Mouse (Mus musculus) midbrain, postnatal 0 days (tissue): ENCODE data around the gene Hist2h2aa1. TPM values are rescaled to one million over a fixed set of nuclear protein-coding genes. Genes with fewer than 3 reads are reported as not detected.
"Not testable (repeated sequence)": the region's sequence is repeated elsewhere in the genome, so short reads cannot be mapped to it uniquely, and the experiment has no call there.

Source experiments
- ATAC-seq: fragments of 200-750 bp; cut with Nextera tagmentation; 2 replicates; pipeline ENCODE4 v1.8.0; 2017; ENCODE audit warnings: moderate number of reproducible peaks, mild to moderate bottlenecking, moderate TSS enrichment, moderate library complexity; ENCODE audit not compliant: low FRiP score
- DNase-seq: peaks from one replicate; pipeline ENCODE4 v3.0.0-alpha.2; 2015; ENCODE audit warnings: low spot score
- H3K27ac ChIP-seq: fragments of 300-500 bp; sonication (generic); 2 replicates; pipeline ENCODE4 v1.5.1; 2014; ENCODE audit warnings: low read depth, mild to moderate bottlenecking, low read length, mixed read lengths
- H3K27me3 ChIP-seq: fragments of 300-500 bp; sonication (generic); 2 replicates; pipeline ENCODE4 v1.6.1; 2014; ENCODE audit warnings: low read length, control low read depth, mixed read lengths; ENCODE audit not compliant: insufficient read depth
- H3K36me3 ChIP-seq: fragments of 300-500 bp; sonication (generic); 2 replicates; pipeline ENCODE4 v1.6.1; 2014; ENCODE audit warnings: low read length, control low read depth, mixed read lengths; ENCODE audit not compliant: insufficient read depth
- H3K4me1 ChIP-seq: fragments of 300-500 bp; sonication (generic); 2 replicates; pipeline ENCODE4 v1.6.1; 2014; ENCODE audit warnings: mild to moderate bottlenecking, control low read depth, antibody characterized with exemption, low read length, mixed read lengths; ENCODE audit not compliant: insufficient read depth
- H3K4me2 ChIP-seq: fragments of 300-500 bp; sonication (generic); 2 replicates; pipeline ENCODE4 v1.6.1; 2014; ENCODE audit warnings: low read depth, mild to moderate bottlenecking, low read length, mixed read lengths; ENCODE audit not compliant: poor library complexity, severe bottlenecking
- H3K4me3 ChIP-seq: fragments of 300-500 bp; sonication (generic); 2 replicates; pipeline ENCODE4 v1.5.1; 2014; ENCODE audit warnings: low read depth, mild to moderate bottlenecking, low read length, moderate library complexity
- H3K9ac ChIP-seq: fragments of 300-500 bp; sonication (generic); replicated peaks from 2 replicates; pipeline ENCODE4 v1.6.1; 2014; ENCODE audit warnings: mild to moderate bottlenecking, low read length, moderate library complexity, mixed read lengths; ENCODE audit not compliant: poor library complexity, severe bottlenecking
- H3K9me3 ChIP-seq: fragments of 300-500 bp; sonication (generic); 2 replicates; pipeline ENCODE4 v1.6.1; 2016; ENCODE audit warnings: low read length, control low read depth
- CTCF ChIP-seq: IDR thresholded peaks from 2 replicates; pipeline ENCODE4 v1.5.1; 2016; ENCODE audit warnings: antibody characterized with exemption, mild to moderate bottlenecking
- WGBS: fragments of 180-500 bp; shearing (Covaris S2); extraction: QIAGEN DNeasy Blood & Tissue Kit; methylation state at CpG from one replicate; pipeline ENCODE4 v1.1.7; 2014; 5-methylcytosine and 5-hydroxymethylcytosine counted together
- polyA plus RNA-seq: library from polyadenylated mRNA; unstranded; fragments of >200 nt; fragmentation: Nextera tagmentation; extraction: Ambion mirVana; gene quantifications from 2 replicates; pipeline ENCODE4 v1.2.1, GENCODE M21; 2015
- total RNA-seq: library from RNA; depleted of rRNA; stranded (reverse); fragments of >200 nt; gene quantifications from 2 replicates; pipeline ENCODE4 v1.2.3, GENCODE M21; 2014

Gene Hist2h2aa1
- total and polyA plus RNA-seq, 2 experiments from 2014 or later, result 18.8 to 1,113 TPM

GRCm38 (mm10) chr3:96199731-96200130 lies 45.6 kb upstream of the Hist2h2aa1 start:
- Histone ChIP-seq H3K36me3 (no peaks in the 10 kb centered on the region), H3K4me1 (peaks cover 8% of the 10 kb centered on the region; the same call in 1 of the 2 replicates), H3K4me3 (no peak overlapping the region), H3K9ac (no peak overlapping the region), H3K27ac (no peak overlapping the region), H3K4me2 (no peak overlapping the region), H3K27me3 (no peaks in the 10 kb centered on the region), H3K9me3 (no peaks in the 10 kb centered on the region)
- ATAC-seq (no peak), DNase-seq (no peak)
- no peak for TF ChIP-seq CTCF
- WGBS, result 75% methylated on average over 2 of the region's 2 CpGs

GRCm38 (mm10) chr3:96207819-96208218 lies 37.5 kb upstream of the Hist2h2aa1 start:
- no peaks in the 10 kb centered on the region for H3K36me3 ChIP-seq
- DNase-seq, result no peak
- peak; percentile 50 for TF ChIP-seq CTCF
- no peak overlapping the region for H3K9ac ChIP-seq
- H3K4me1 ChIP-seq, result no peaks in the 10 kb centered on the region
- H3K4me3 ChIP-seq, result no peak overlapping the region
- no peak overlapping the region for H3K4me2 ChIP-seq
- no peak overlapping the region for H3K27ac ChIP-seq
- no peaks in the 10 kb centered on the region for H3K27me3 ChIP-seq
- 86% methylated on average over 3 of the region's 3 CpGs for WGBS
- no peaks in the 10 kb centered on the region for H3K9me3 ChIP-seq
- ATAC-seq, result no peak

GRCm38 (mm10) chr3:96209242-96209641 lies 36.1 kb upstream of the Hist2h2aa1 start:
- no peaks in the 10 kb centered on the region for H3K36me3 ChIP-seq
- H3K9me3 ChIP-seq, result no peaks in the 10 kb centered on the region
- no peaks in the 10 kb centered on the region for H3K4me1 ChIP-seq
- peak; percentile 47 for TF ChIP-seq CTCF
- H3K4me2 ChIP-seq, result no peak overlapping the region
- no peak overlapping the region for H3K4me3 ChIP-seq
- no peak for ATAC-seq
- WGBS, result 17% methylated on average over 15 of the region's 15 CpGs
- H3K27ac ChIP-seq, result no peak overlapping the region
- no peak overlapping the region for H3K9ac ChIP-seq
- no peak for DNase-seq
- H3K27me3 ChIP-seq, result 0 out of 2 replicates have a peak, but pooled peaks cover under 1% of the 10 kb centered on the region

DNA sequence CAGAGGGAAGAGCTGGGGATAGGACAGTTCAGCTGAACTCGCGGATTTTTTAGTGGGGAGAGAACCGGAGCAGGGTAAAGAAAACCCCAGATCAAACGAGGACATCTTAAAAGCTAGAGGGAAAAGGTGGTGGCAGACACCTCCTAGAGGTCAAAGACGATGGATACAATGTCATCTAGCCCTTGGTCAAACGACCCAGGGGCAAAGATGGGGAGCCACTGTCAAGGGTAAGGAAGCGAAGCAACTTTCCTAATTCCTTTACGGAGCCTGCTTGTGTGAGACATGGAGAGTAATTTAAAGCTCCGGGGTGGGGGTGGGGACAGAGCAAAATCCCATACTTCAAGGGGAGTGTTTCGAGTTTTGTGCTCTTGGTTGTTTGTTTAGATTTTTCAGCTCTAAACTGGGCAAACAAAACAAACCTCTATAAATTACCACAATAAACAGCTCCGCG lies 26.1 kb upstream of the Hist2h2aa1 start:
- no peaks in the 10 kb centered on the region for H3K36me3 ChIP-seq
- H3K9ac ChIP-seq, result peak overlapping the region; percentile 37
- H3K27ac ChIP-seq, result peak overlapping the region; percentile 91
- TF ChIP-seq CTCF, result peak; percentile 42
- no peaks in the 10 kb centered on the region for H3K9me3 ChIP-seq
- H3K4me1 ChIP-seq, result peaks cover 4% of the 10 kb centered on the region; the same call in 1 of the 2 replicates
- peak overlapping the region; percentile 51 for H3K4me3 ChIP-seq
- DNase-seq (peak; percentile 30), ATAC-seq (peak; percentile 32; the same call in 1 of the 2 replicates)
- H3K27me3 ChIP-seq, result 0 out of 2 replicates have a peak, but pooled peaks cover 4% of the 10 kb centered on the region
- H3K4me2 ChIP-seq, result peak overlapping the region; percentile 64
- WGBS, result 0% methylated on average over 12 of the region's 12 CpGs

DNA sequence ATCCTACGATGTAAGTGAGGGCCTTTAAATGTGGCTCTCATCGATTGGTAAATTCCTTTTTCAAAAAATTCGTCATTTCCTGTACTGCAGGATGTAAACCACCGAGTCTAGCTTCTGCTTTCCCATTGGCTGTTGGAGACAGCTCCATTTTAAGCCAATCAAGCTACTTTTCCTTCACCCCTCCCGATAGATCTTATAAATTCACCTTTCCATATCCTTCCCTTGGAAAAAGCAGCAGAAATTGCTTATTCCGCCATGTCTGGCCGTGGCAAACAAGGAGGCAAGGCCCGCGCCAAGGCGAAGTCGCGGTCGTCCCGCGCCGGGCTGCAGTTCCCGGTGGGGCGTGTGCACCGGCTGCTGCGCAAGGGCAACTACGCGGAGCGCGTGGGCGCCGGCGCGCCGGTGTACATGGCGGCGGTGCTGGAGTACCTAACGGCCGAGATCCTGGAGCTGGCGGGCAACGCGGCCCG lies 25.6 kb upstream of the Hist2h2aa1 start, which contains the start of the genes Bola1 and Hist2h2ab:
Bola1 (minus strand) TSS at position 49 of the 470 bp plus-strand sequence.
Hist2h2ab (plus strand) TSS at position 205 of the 470 bp plus-strand sequence.
- Histone ChIP-seq H3K27me3 (no peaks in the 10 kb centered on the region), H3K4me1 (peaks cover 4% of the 10 kb centered on the region; the same call in 1 of the 2 replicates), H3K27ac (peak within 1 kb of the TSS; percentile 91), H3K4me2 (peak within 1 kb of the TSS; percentile 64), H3K9ac (peak within 1 kb of the TSS; percentile 61), H3K36me3 (no peaks in the 10 kb centered on the region), H3K4me3 (peak within 1 kb of the TSS; percentile 51), H3K9me3 (no peaks in the 10 kb centered on the region)
- TF ChIP-seq CTCF, result no peak
- 0% methylated on average over 37 of the region's 37 CpGs for WGBS
- DNase-seq (peak; percentile 94), ATAC-seq (peak; percentile 92)

DNA sequence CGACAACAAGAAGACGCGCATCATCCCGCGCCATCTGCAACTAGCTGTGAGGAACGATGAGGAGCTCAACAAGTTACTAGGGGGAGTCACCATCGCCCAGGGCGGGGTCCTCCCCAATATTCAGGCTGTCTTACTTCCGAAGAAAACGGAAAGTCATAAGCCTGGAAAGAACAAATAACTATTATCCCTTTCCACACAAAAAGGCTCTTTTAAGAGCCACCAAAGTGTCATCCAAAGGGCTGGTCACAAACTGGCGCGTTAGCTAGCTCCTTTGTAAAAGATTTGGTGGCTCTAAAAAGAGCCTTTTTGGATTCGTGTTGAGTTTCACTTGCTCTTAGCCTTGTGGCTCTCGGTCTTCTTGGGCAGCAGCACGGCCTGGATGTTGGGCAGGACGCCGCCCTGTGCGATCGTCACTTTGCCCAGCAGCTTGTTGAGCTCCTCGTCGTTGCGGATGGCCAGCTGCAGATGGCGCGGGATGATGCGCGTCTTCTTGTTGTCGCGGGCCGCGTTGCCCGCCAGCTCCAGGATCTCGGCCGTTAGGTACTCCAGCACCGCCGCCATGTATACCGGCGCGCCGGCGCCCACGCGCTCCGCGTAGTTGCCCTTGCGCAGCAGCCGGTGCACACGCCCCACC lies 25.0 kb upstream of the Hist2h2aa1 start:
- Histone ChIP-seq H3K4me3 (peak overlapping the region; percentile 51), H3K9ac (peak overlapping the region; percentile 61), H3K4me2 (peak overlapping the region; percentile 64), H3K27ac (peak overlapping the region; percentile 91)
- not testable (repeated sequence) for H3K27me3 ChIP-seq, H3K4me1 ChIP-seq, H3K9me3 ChIP-seq, H3K36me3 ChIP-seq
- 0% methylated on average over 27 of the region's 47 CpGs for WGBS
- 0 out of 2 replicates have a peak, but pooled peaks have one; percentile 5 for TF ChIP-seq CTCF
- DNase-seq, result peak; percentile 39
- peak; percentile 17; the same call in 1 of the 2 replicates for ATAC-seq
